Mouse (Mus musculus): Measurements from ENCODE around the gene Adam15. TPM values are rescaled to one million over a fixed set of nuclear protein-coding genes. Genes with fewer than 3 reads are reported as not detected.
A peak's percentile ranks its signal among the peaks of the same experiment; 100 is the strongest.

Gene Adam15
- polyA plus RNA-seq, 1 experiment from 2014 or later, result 37.6 TPM

GRCm38 (mm10) chr3:89322514-89323165, 27.2 kb downstream of the Adam15 start, which contains the start of gene Efna3:
Gene Efna3, minus strand, starts transcription at chr3:89322965.
- Histone ChIP-seq H3K27me3 (ENCODE audit: control insufficient read depth, insufficient read depth, low read length) (peaks cover 3% of the 10 kb centered on the region; the same call in 1 of the 2 replicates), H3K36me3 (ENCODE audit: control insufficient read depth, insufficient read depth, low read length) (no peaks in the 10 kb centered on the region), H3K9me3 (ENCODE audit: control insufficient read depth, low read length) (no peaks in the 10 kb centered on the region), H3K4me2 (ENCODE audit: low read depth, low read length) (peak within 1 kb of the TSS; percentile 86), H3K9ac (replicated peaks; ENCODE audit: low read depth, low read length) (peak within 1 kb of the TSS; percentile 97), H3K4me3 (ENCODE audit: low read depth, low read length) (peak within 1 kb of the TSS; percentile 78), H3K27ac (ENCODE audit: low read depth, low read length) (peak within 1 kb of the TSS; percentile 98), H3K4me1 (ENCODE audit: control insufficient read depth, insufficient read depth, low read length) (peaks cover 38% of the 10 kb centered on the region)
- WGBS, result 1% methylated on average over 48 of the region's 53 CpGs
- peak; percentile 39 for ATAC-seq (ENCODE audit: low read depth)

- ATAC-seq (ENCODE audit: low read depth), result no peak
- peaks cover 3% of the 10 kb centered on the region; the same call in 1 of the 2 replicates for H3K27me3 ChIP-seq (ENCODE audit: control insufficient read depth, insufficient read depth, low read length)
- no peaks in the 10 kb centered on the region for H3K36me3 ChIP-seq (ENCODE audit: control insufficient read depth, insufficient read depth, low read length)
- H3K9ac ChIP-seq (replicated peaks; ENCODE audit: low read depth, low read length), result peak overlapping the region; percentile 97
- H3K4me1 ChIP-seq (ENCODE audit: control insufficient read depth, insufficient read depth, low read length), result peaks cover 38% of the 10 kb centered on the region
- WGBS, result 2% methylated on average over 14 of the region's 14 CpGs
- H3K4me2 ChIP-seq (ENCODE audit: low read depth, low read length), result peak overlapping the region; percentile 86
- peak overlapping the region; percentile 98 for H3K27ac ChIP-seq (ENCODE audit: low read depth, low read length)
- H3K9me3 ChIP-seq (ENCODE audit: control insufficient read depth, low read length), result no peaks in the 10 kb centered on the region
- peak overlapping the region; percentile 78 for H3K4me3 ChIP-seq (ENCODE audit: low read depth, low read length)
These were observed 27.7 kb downstream of the Adam15 start for GRCm38 (mm10) chr3:89322131-89322500.

- ATAC-seq (ENCODE audit: low read depth), result peak; percentile 22
- Histone ChIP-seq H3K9me3 (ENCODE audit: control insufficient read depth, low read length) (no peaks in the 10 kb centered on the region), H3K27me3 (ENCODE audit: control insufficient read depth, insufficient read depth, low read length) (peaks cover 3% of the 10 kb centered on the region; the same call in 1 of the 2 replicates), H3K4me3 (ENCODE audit: low read depth, low read length) (peak overlapping the region; percentile 78), H3K9ac (replicated peaks; ENCODE audit: low read depth, low read length) (peak overlapping the region; percentile 97), H3K27ac (ENCODE audit: low read depth, low read length) (peak overlapping the region; percentile 98), H3K36me3 (ENCODE audit: control insufficient read depth, insufficient read depth, low read length) (no peaks in the 10 kb centered on the region), H3K4me1 (ENCODE audit: control insufficient read depth, insufficient read depth, low read length) (peaks cover 44% of the 10 kb centered on the region), H3K4me2 (ENCODE audit: low read depth, low read length) (peak overlapping the region; percentile 86)
- whole genome bisulfite sequencing, result under 1% methylated on average over 64 of the region's 66 CpGs
These were observed 28.3 kb downstream of the Adam15 start for GRCm38 (mm10) chr3:89321183-89322130.

GRCm38 (mm10) chr3:89320581-89321182, 29.1 kb downstream of the Adam15 start:
- Histone ChIP-seq H3K9me3 (ENCODE audit: control insufficient read depth, low read length) (no peaks in the 10 kb centered on the region), H3K9ac (replicated peaks; ENCODE audit: low read depth, low read length) (peak overlapping the region; percentile 97), H3K27me3 (ENCODE audit: control insufficient read depth, insufficient read depth, low read length) (peaks cover 3% of the 10 kb centered on the region; the same call in 1 of the 2 replicates), H3K27ac (ENCODE audit: low read depth, low read length) (peak overlapping the region; percentile 98), H3K4me1 (ENCODE audit: control insufficient read depth, insufficient read depth, low read length) (peaks cover 48% of the 10 kb centered on the region), H3K4me2 (ENCODE audit: low read depth, low read length) (peak overlapping the region; percentile 86), H3K4me3 (ENCODE audit: low read depth, low read length) (peak overlapping the region; percentile 78), H3K36me3 (ENCODE audit: control insufficient read depth, insufficient read depth, low read length) (no peaks in the 10 kb centered on the region)
- 1% methylated on average over 27 of the region's 41 CpGs for WGBS
- peak; percentile 36 for ATAC-seq (ENCODE audit: low read depth)

GRCm38 (mm10) chr3:89319591-89320350, 30.0 kb downstream of the Adam15 start:
- Histone ChIP-seq H3K9me3 (ENCODE audit: control insufficient read depth, low read length) (no peaks in the 10 kb centered on the region), H3K9ac (replicated peaks; ENCODE audit: low read depth, low read length) (peak overlapping the region; percentile 97), H3K4me1 (ENCODE audit: control insufficient read depth, insufficient read depth, low read length) (peaks cover 52% of the 10 kb centered on the region), H3K4me2 (ENCODE audit: low read depth, low read length) (peak overlapping the region; percentile 86), H3K36me3 (ENCODE audit: control insufficient read depth, insufficient read depth, low read length) (peaks cover 4% of the 10 kb centered on the region; the same call in 1 of the 2 replicates), H3K4me3 (ENCODE audit: low read depth, low read length) (peak overlapping the region; percentile 78), H3K27ac (ENCODE audit: low read depth, low read length) (peak overlapping the region; percentile 98), H3K27me3 (ENCODE audit: control insufficient read depth, insufficient read depth, low read length) (peaks cover 3% of the 10 kb centered on the region; the same call in 1 of the 2 replicates)
- WGBS, result 3% methylated on average over 58 of the region's 58 CpGs
- no peak for ATAC-seq (ENCODE audit: low read depth)

GRCm38 (mm10) chr3:89318971-89319590, 30.7 kb downstream of the Adam15 start:
- WGBS, result 4% methylated on average over 21 of the region's 21 CpGs
- H3K4me3 ChIP-seq (ENCODE audit: low read depth, low read length), result peak overlapping the region; percentile 78
- H3K27me3 ChIP-seq (ENCODE audit: control insufficient read depth, insufficient read depth, low read length), result peaks cover 3% of the 10 kb centered on the region; the same call in 1 of the 2 replicates
- H3K4me2 ChIP-seq (ENCODE audit: low read depth, low read length), result peak overlapping the region; percentile 86
- H3K4me1 ChIP-seq (ENCODE audit: control insufficient read depth, insufficient read depth, low read length), result peaks cover 52% of the 10 kb centered on the region
- ATAC-seq (ENCODE audit: low read depth), result no peak
- H3K27ac ChIP-seq (ENCODE audit: low read depth, low read length), result peak overlapping the region; percentile 98
- no peaks in the 10 kb centered on the region for H3K9me3 ChIP-seq (ENCODE audit: control insufficient read depth, low read length)
- peak overlapping the region; percentile 97; the same call in 1 of the 2 replicates for H3K9ac ChIP-seq (replicated peaks; ENCODE audit: low read depth, low read length)
- peaks cover 10% of the 10 kb centered on the region for H3K36me3 ChIP-seq (ENCODE audit: control insufficient read depth, insufficient read depth, low read length)

GRCm38 (mm10) chr3:89318316-89318715, 31.5 kb downstream of the Adam15 start:
- H3K4me1 ChIP-seq (ENCODE audit: control insufficient read depth, insufficient read depth, low read length), result peaks cover 52% of the 10 kb centered on the region
- peak overlapping the region; percentile 18; the same call in 1 of the 2 replicates for H3K4me2 ChIP-seq (ENCODE audit: low read depth, low read length)
- no peak overlapping the region for H3K9ac ChIP-seq (replicated peaks; ENCODE audit: low read depth, low read length)
- peaks cover 13% of the 10 kb centered on the region for H3K36me3 ChIP-seq (ENCODE audit: control insufficient read depth, insufficient read depth, low read length)
- H3K9me3 ChIP-seq (ENCODE audit: control insufficient read depth, low read length), result no peaks in the 10 kb centered on the region
- H3K27me3 ChIP-seq (ENCODE audit: control insufficient read depth, insufficient read depth, low read length), result peaks cover 3% of the 10 kb centered on the region; the same call in 1 of the 2 replicates
- no peak overlapping the region for H3K4me3 ChIP-seq (ENCODE audit: low read depth, low read length)
- no peak for ATAC-seq (ENCODE audit: low read depth)
- WGBS, result 63% methylated on average over 8 of the region's 8 CpGs
- H3K27ac ChIP-seq (ENCODE audit: low read depth, low read length), result no peak overlapping the region

- H3K36me3 ChIP-seq (ENCODE audit: control insufficient read depth, insufficient read depth, low read length), result peaks cover 17% of the 10 kb centered on the region
- no peak overlapping the region; the same call in 1 of the 2 replicates for H3K4me2 ChIP-seq (ENCODE audit: low read depth, low read length)
- no peaks in the 10 kb centered on the region for H3K27me3 ChIP-seq (ENCODE audit: control insufficient read depth, insufficient read depth, low read length)
- H3K4me3 ChIP-seq (ENCODE audit: low read depth, low read length), result no peak overlapping the region
- WGBS, result 51% methylated on average over 6 of the region's 6 CpGs
- no peak for ATAC-seq (ENCODE audit: low read depth)
- H3K4me1 ChIP-seq (ENCODE audit: control insufficient read depth, insufficient read depth, low read length), result peaks cover 46% of the 10 kb centered on the region
- H3K27ac ChIP-seq (ENCODE audit: low read depth, low read length), result no peak overlapping the region
- no peak overlapping the region for H3K9ac ChIP-seq (replicated peaks; ENCODE audit: low read depth, low read length)
- no peaks in the 10 kb centered on the region for H3K9me3 ChIP-seq (ENCODE audit: control insufficient read depth, low read length)
These were observed 32.5 kb downstream of the Adam15 start for GRCm38 (mm10) chr3:89317246-89317645.

Measured in neural tube, embryonic 14.5 days (tissue).